Mouse (Mus musculus): Measurements from ENCODE around the gene Pxylp1. TPM values are rescaled to one million over a fixed set of nuclear protein-coding genes. Genes with fewer than 3 reads are reported as not detected.
A peak's percentile ranks its signal among the peaks of the same experiment; 100 is the strongest.

Pxylp1 gene
- polyA plus RNA-seq, 1 experiment from 2014 or later: 48.5 TPM

DNA sequence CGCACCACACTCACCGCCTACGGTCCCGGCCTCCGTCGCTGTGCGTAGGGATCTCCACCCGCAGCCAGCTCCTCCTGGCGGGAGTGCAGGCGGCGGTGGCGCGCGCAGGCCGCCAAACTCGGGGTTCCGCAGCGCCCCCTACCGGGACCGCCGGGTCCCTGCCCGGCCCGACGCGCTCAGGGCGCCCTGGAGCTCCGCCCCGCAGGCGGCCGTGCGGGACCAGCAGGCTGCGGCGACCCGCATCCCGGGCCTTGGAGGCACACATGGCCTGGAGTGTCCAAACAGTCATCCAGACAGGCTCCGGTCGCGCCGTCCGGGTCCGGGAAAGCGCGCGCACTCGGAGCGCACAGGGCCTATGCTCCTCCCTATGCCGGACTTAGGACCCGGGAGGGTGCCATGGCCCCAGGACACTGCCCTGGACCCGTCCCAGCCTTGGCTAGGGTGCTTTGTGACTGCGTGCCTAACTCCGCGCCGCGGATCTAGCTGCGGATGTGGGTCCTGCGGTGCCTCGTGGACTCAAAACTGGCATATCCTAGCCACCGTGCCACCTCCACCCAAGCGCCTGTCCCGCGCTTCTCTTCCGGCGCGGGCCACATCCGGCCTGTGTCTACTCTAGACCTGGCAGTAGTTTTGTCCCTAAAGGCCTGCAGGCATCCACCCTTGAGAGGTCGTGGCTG, 3.0 kb downstream of the Pxylp1 start:
- peak overlapping the region; percentile 71; the same call in 1 of the 2 replicates for H3K27ac ChIP-seq
- peaks cover 73% of the 10 kb centered on the region for H3K4me1 ChIP-seq
- peak overlapping the region; percentile 81 for H3K9ac ChIP-seq
- peak overlapping the region; percentile 97 for H3K4me2 ChIP-seq
- peaks cover 29% of the 10 kb centered on the region for H3K27me3 ChIP-seq
- WGBS: 1% methylated on average over 66 of the region's 66 CpGs
- ATAC-seq (ENCODE audit: low FRiP score): peak; percentile 76
- no peaks in the 10 kb centered on the region for H3K36me3 ChIP-seq (replicated peaks)
- peak overlapping the region; percentile 63 for H3K4me3 ChIP-seq (replicated peaks)
- no peaks in the 10 kb centered on the region for H3K9me3 ChIP-seq

DNA sequence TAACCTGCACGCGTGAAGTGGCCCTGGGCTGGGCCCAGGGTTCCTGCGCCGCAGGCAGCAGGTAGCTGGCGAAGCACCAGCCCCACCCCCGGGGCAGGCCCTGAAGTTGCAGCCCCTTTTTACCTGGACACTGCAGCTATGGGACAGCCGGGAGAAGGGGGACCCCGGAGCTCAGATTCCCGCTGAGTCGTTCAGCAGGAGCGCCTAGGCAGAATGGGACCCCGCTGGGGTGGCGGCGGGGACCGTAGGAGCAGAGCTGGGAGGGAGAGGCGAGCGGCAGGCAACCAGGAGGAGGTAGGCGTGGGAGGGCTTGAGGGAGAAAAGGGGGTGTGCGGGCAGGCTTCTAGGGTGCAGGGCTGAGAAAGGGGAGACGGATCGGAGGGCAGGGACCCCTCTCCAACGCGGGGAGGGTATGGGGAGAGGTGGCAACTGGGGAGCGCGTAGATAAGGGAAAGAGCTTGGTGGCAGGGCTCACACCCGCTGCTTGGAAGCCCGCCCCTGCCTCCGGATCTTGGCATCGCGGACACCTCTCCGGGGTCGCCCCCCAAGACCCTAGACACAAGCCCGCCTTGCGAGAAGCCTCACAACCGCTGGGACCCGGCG, 3.6 kb downstream of the Pxylp1 start:
- H3K4me3 ChIP-seq (replicated peaks): peak overlapping the region; percentile 63
- peak overlapping the region; percentile 81 for H3K9ac ChIP-seq
- H3K4me1 ChIP-seq: peaks cover 75% of the 10 kb centered on the region
- WGBS: 0% methylated on average over 31 of the region's 37 CpGs
- H3K27me3 ChIP-seq: peaks cover 29% of the 10 kb centered on the region
- no peaks in the 10 kb centered on the region for H3K36me3 ChIP-seq (replicated peaks)
- peak overlapping the region; percentile 97 for H3K4me2 ChIP-seq
- H3K9me3 ChIP-seq: no peaks in the 10 kb centered on the region
- peak; percentile 42 for ATAC-seq (ENCODE audit: low FRiP score)
- peak overlapping the region; percentile 71; the same call in 1 of the 2 replicates for H3K27ac ChIP-seq

DNA sequence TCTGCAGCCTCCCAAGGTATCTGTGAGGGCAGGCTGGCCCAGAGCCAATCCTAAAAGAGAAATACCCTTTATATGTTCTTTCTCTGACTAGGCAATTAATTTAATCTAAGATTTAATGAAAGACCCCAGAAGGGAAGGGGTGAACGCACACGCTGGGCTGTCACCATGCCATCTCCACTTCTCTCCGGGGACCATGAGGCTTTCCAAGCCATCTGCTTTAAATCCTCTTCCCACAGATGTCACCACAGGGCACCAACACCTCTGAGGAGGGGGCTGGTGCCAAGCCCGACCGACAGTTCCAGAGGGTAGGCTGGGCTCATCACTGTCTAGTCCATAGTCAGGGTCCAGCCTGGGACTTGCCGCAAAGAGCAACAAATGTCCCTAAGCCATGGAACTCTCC, 4.5 kb downstream of the Pxylp1 start:
- Histone ChIP-seq H3K4me1 (peaks cover 76% of the 10 kb centered on the region), H3K9ac (peak overlapping the region; percentile 81; the same call in 1 of the 2 replicates)

DNA sequence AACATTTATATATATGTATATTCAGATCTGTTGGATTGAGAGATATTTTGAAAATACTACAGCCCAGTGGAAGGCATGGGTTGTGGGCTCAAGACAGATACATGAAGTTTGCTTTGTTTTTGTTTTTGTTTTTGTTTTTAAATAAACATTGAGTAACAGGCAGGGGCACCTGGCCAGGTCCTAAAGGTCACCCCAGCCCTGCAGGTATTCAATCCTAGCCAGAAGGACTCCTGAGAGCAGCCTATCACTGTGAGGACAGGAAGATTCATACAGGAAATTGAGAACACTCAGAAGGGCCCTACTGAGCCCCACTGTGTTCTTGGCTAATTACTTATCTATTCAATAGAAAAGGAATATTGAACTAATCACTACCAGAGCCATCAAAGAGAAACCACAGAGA, 5.0 kb downstream of the Pxylp1 start:
- ATAC-seq (ENCODE audit: low FRiP score): no peak
- H3K4me1 ChIP-seq: peaks cover 77% of the 10 kb centered on the region
- H3K9ac ChIP-seq: no peak overlapping the region
- H3K4me2 ChIP-seq: peak overlapping the region; percentile 97
- peaks cover 29% of the 10 kb centered on the region for H3K27me3 ChIP-seq
- no peaks in the 10 kb centered on the region for H3K9me3 ChIP-seq
- H3K27ac ChIP-seq: no peak overlapping the region
- peak overlapping the region; percentile 14; the same call in 1 of the 2 replicates for H3K4me3 ChIP-seq (replicated peaks)
- no peaks in the 10 kb centered on the region for H3K36me3 ChIP-seq (replicated peaks)

More for the DNA sequence above, 4.5 kb downstream of the Pxylp1 start:
- H3K9me3 ChIP-seq: no peaks in the 10 kb centered on the region
- WGBS: 15% methylated on average over 6 of the region's 6 CpGs
- no peaks in the 10 kb centered on the region for H3K36me3 ChIP-seq (replicated peaks)
- 0 out of 2 replicates have a peak, but pooled peaks have one; percentile 9 for ATAC-seq (ENCODE audit: low FRiP score)
- H3K27ac ChIP-seq: no peak overlapping the region
- H3K27me3 ChIP-seq: peaks cover 29% of the 10 kb centered on the region
- peak overlapping the region; percentile 63 for H3K4me3 ChIP-seq (replicated peaks)
- H3K4me2 ChIP-seq: peak overlapping the region; percentile 97

DNA sequence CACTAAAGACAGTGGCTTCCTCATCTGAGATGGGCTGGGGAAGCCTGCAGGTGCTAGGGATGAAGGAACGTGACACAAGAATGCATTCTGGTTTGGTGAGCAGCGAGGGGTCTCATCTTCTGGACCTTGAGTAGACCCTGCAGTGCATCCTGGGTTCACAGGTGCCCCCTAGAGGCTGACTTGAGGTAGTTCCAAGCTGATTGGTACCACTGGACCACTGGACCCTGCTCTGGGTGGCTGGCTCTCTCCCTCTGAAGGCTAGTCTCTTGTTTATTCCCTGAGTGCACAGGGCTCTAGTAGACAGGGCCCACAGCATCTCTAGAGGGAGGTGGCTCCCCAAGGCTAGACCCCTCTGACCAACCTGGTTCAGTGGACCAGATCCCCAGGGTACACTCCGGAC, 6.7 kb downstream of the Pxylp1 start:
- 69% methylated on average over 3 of the region's 3 CpGs for WGBS
- peaks cover 71% of the 10 kb centered on the region for H3K4me1 ChIP-seq
- H3K9ac ChIP-seq: no peak overlapping the region
- no peak overlapping the region for H3K27ac ChIP-seq
- H3K4me3 ChIP-seq (replicated peaks): no peak overlapping the region
- H3K9me3 ChIP-seq: no peaks in the 10 kb centered on the region
- H3K27me3 ChIP-seq: peaks cover 21% of the 10 kb centered on the region; the same call in 1 of the 2 replicates
- no peak overlapping the region for H3K4me2 ChIP-seq
- H3K36me3 ChIP-seq (replicated peaks): no peaks in the 10 kb centered on the region
- no peak for ATAC-seq (ENCODE audit: low FRiP score)

DNA sequence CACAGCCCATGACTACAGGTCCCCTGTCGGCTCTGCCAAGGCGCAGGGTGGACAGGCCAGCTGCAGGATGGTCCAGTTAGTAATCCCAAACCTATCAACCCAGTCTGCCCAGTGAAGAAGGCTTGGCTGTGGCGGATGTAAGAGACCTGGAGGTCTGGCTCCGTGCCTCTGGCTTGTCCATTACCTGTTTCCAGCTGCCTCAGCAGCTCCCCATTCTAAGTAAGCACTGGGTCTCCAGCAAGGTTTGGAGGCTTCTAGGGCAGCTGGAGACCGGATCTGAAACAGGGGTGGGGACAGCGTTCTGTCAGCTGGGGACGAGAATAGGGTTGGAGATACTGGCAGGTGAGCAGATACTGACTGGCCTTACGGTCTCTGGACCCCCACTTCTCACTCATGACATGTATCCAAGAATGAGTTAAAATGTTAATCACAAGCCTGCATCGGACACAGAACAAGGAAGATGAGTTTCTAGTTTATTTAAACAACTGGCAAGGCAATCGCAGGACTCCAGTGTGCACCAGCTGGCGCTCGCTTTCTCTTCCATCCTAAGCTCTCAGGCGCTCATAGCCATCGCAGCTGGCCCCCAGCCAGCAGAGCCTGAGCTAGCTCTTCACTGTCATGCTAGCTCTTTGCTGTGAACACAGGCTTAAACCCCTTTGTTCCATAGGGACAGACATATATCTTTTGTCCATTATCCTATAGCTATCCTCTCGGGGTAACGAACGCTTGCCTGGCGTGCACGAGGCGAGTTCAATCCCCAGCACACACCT, 9.8 kb downstream of the Pxylp1 start:
- Histone ChIP-seq H3K4me1 (peaks cover 61% of the 10 kb centered on the region), H3K36me3 (replicated peaks) (no peaks in the 10 kb centered on the region), H3K9me3 (no peaks in the 10 kb centered on the region), H3K4me2 (no peak overlapping the region), H3K27ac (peak overlapping the region; percentile 53), H3K27me3 (0 out of 2 replicates have a peak, but pooled peaks cover 11% of the 10 kb centered on the region), H3K4me3 (replicated peaks) (no peak overlapping the region), H3K9ac (no peak overlapping the region)
- WGBS: 82% methylated on average over 20 of the region's 20 CpGs
- ATAC-seq (ENCODE audit: low FRiP score): no peak

DNA sequence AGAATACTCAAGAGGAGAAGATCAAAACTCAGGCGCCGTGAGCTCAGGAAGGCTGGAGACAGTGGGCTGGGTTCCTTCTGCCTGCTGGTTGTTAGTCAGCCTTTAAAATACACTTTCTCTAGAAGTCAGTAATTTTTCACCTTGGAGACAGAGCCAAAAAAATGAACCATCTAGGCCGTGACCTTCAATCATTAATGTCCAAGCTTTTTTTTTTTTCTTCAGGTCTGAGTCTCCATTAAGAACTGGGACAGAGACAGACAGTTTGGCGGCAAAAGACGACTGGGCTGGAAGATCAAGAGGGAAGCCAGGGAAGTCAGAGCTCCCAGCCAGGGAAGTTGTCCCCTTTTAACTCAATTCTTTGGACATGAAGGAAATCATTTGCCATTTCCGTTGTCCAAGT, 10.6 kb downstream of the Pxylp1 start:
- Histone ChIP-seq H3K4me3 (replicated peaks) (no peak overlapping the region), H3K27me3 (0 out of 2 replicates have a peak, but pooled peaks cover 7% of the 10 kb centered on the region), H3K27ac (no peak overlapping the region), H3K9me3 (no peaks in the 10 kb centered on the region), H3K9ac (no peak overlapping the region), H3K4me1 (peaks cover 56% of the 10 kb centered on the region), H3K4me2 (no peak overlapping the region), H3K36me3 (replicated peaks) (no peaks in the 10 kb centered on the region)
- 83% methylated on average over 6 of the region's 6 CpGs for WGBS
- ATAC-seq (ENCODE audit: low FRiP score): no peak

DNA sequence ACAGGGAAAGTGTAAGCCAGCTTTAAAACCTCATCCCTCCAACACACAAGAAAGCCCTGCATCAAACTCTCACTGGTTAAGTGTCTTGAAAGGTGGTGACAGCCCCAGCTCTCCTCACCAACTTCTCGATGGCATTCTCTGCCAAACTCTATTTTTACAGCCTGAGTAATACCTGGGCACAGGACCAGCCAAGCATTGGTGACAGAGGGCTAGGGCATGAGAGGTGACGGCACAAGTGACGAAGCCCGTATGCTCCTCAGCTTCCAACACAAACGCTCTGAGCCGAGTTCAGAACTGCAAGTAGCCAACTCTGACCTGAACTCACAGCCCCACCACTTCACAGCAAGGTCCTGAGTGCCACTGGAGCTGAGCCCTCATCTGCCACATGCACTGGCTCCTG, 13.4 kb downstream of the Pxylp1 start:
- Histone ChIP-seq H3K9me3 (no peaks in the 10 kb centered on the region), H3K4me1 (peaks cover 42% of the 10 kb centered on the region), H3K4me3 (replicated peaks) (no peak overlapping the region), H3K4me2 (no peak overlapping the region), H3K27ac (no peak overlapping the region), H3K36me3 (replicated peaks) (no peaks in the 10 kb centered on the region), H3K27me3 (no peaks in the 10 kb centered on the region), H3K9ac (no peak overlapping the region)
- WGBS: 94% methylated on average over 6 of the region's 6 CpGs
- no peak for ATAC-seq (ENCODE audit: low FRiP score)

DNA sequence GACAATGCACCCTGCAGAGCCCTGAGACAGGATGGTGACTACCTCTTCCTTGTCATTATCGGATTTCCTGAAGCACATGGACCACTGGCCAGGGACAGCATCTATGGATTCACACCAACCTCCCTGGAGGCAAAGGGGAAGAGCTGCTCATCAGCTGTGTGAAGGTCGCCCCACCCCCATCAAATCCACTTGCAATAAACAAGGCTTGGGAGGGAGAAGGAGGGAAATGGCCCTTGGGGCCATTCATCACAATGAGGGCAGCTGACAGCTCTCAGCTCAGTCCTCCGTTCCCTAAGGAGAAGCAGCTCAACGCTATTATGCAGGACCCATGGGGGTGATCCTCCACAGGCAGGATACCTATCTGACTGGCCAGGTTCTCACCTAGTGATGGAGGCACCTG, 14.0 kb downstream of the Pxylp1 start:
- H3K36me3 ChIP-seq (replicated peaks): no peaks in the 10 kb centered on the region; the same call in 1 of the 2 replicates
- peak; percentile 37 for ATAC-seq (ENCODE audit: low FRiP score)
- H3K4me2 ChIP-seq: no peak overlapping the region
- no peaks in the 10 kb centered on the region for H3K9me3 ChIP-seq
- no peaks in the 10 kb centered on the region for H3K27me3 ChIP-seq
- H3K4me1 ChIP-seq: peaks cover 36% of the 10 kb centered on the region
- H3K4me3 ChIP-seq (replicated peaks): no peak overlapping the region
- 45% methylated on average over 4 of the region's 4 CpGs for WGBS
- no peak overlapping the region for H3K9ac ChIP-seq
- H3K27ac ChIP-seq: no peak overlapping the region

DNA sequence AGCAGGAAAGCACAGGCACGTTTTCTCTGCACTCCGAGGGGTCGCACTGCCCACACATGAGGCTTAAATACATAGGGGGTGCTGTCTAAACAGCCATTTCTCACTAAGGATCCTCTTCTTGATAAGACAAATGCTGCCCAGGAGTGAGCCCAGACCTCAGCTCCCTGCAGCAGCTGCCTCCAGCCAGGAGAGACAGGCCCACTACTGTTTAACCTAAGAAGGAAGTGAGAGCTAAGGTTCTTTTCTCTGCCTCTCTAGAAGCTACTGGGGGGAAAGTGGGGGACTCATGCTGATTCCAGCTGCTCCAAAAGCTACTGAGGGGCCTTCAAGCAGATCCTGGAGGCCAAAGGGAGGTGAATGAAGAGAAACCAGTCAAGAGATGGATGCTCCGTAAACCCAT, 16.8 kb downstream of the Pxylp1 start:
- no peaks in the 10 kb centered on the region; the same call in 1 of the 2 replicates for H3K36me3 ChIP-seq (replicated peaks)
- no peak overlapping the region for H3K9ac ChIP-seq
- 72% methylated on average over 4 of the region's 4 CpGs for WGBS
- H3K4me2 ChIP-seq: no peak overlapping the region
- 0 out of 2 replicates have a peak, but pooled peaks cover 3% of the 10 kb centered on the region for H3K9me3 ChIP-seq
- no peak overlapping the region for H3K27ac ChIP-seq
- H3K27me3 ChIP-seq: no peaks in the 10 kb centered on the region
- H3K4me3 ChIP-seq (replicated peaks): no peak overlapping the region
- no peak for ATAC-seq (ENCODE audit: low FRiP score)
- peaks cover 15% of the 10 kb centered on the region for H3K4me1 ChIP-seq

DNA sequence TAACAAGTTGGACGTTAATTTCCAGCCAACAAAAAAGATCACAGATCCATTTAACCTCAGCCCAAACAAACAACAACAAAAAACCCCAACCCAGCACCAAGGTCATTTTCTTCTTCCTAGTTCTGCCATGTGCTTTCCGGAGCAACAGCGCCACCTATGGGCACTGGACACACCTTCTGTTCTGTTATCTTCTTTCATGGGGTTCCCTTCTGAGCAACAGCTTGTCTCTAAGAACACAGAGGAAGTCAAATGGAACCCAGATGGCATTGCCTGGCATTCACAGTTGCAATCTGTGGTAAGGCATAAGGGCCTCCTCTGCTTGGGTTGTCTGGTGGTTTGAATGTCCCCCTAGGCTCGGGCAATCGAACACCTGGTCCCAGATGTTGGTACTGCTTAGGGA, 19.4 kb downstream of the Pxylp1 start:
- no peak overlapping the region for H3K4me3 ChIP-seq (replicated peaks)
- no peaks in the 10 kb centered on the region; the same call in 1 of the 2 replicates for H3K36me3 ChIP-seq (replicated peaks)
- peaks cover 4% of the 10 kb centered on the region for H3K4me1 ChIP-seq
- H3K27ac ChIP-seq: no peak overlapping the region
- no peak for ATAC-seq (ENCODE audit: low FRiP score)
- 0 out of 2 replicates have a peak, but pooled peaks cover 3% of the 10 kb centered on the region for H3K9me3 ChIP-seq
- no peaks in the 10 kb centered on the region for H3K27me3 ChIP-seq
- H3K4me2 ChIP-seq: no peak overlapping the region
- WGBS: 78% methylated on average over 5 of the region's 5 CpGs
- H3K9ac ChIP-seq: no peak overlapping the region

DNA sequence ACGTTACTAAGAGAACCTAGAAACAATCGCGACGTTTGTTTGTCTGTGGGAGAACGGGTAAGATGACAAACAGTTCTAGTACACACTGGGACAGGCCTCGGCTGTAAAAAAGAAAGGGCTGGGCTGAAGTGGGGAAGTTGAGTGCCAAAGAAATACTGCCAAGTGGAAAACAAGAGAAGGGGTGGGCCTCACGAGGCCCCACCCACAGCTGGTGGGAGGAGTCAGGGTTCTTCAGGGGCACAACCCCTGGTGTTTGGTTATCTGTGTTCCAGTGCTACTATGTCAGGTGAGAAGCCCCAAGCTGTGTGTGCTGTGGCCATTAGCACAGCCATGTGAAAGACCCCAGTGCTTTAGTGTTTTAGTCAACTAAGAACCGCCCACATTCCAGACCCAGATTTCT, 22.4 kb downstream of the Pxylp1 start:
- H3K27me3 ChIP-seq: no peaks in the 10 kb centered on the region
- H3K9me3 ChIP-seq: 0 out of 2 replicates have a peak, but pooled peaks cover 3% of the 10 kb centered on the region
- ATAC-seq (ENCODE audit: low FRiP score): no peak
- no peak overlapping the region for H3K4me2 ChIP-seq
- no peak overlapping the region for H3K9ac ChIP-seq
- no peak overlapping the region for H3K4me3 ChIP-seq (replicated peaks)
- no peak overlapping the region for H3K27ac ChIP-seq
- peaks cover 4% of the 10 kb centered on the region; the same call in 1 of the 2 replicates for H3K4me1 ChIP-seq
- WGBS: 79% methylated on average over 8 of the region's 8 CpGs
- no peaks in the 10 kb centered on the region; the same call in 1 of the 2 replicates for H3K36me3 ChIP-seq (replicated peaks)

All from forebrain, embryonic 12.5 days (tissue).